Mouse (Mus musculus): ENCODE data around the gene Crybg1. TPM values are rescaled to one million over a fixed set of nuclear protein-coding genes. Genes with fewer than 3 reads are reported as not detected.

Gene Crybg1
- total and polyA plus RNA-seq, 3 experiments = 0.04 to 0.14 TPM; not detected in 1

GRCm38 (mm10) chr10:43953942-43954341 lies 194.7 kb downstream of the Crybg1 start (continued):
- TF ChIP-seq MEF2A (IDR thresholded peaks at IDR 0.05; ENCODE audit: extremely low read depth, insufficient replicate concordance, low read depth, low read length, poor library complexity, severe bottlenecking) = no peak

GRCm38 (mm10) chr10:43945435-43945834 lies 203.2 kb downstream of the Crybg1 start:
- Histone ChIP-seq H3K27ac (ENCODE audit: control insufficient read depth, low read depth, low read length) (no peak overlapping the region), H3K36me3 (ENCODE audit: control insufficient read depth in 1 of 2, insufficient read depth in 2 of 2, low read length in 2 of 2) (peaks cover 0 to 1% of the 10 kb centered on the region in 2 experiments; a peak in 1 of 4 replicates), H3K9me3 (replicated peaks; ENCODE audit: insufficient read depth, low read length) (no peaks in the 10 kb centered on the region), H3K27me3 (ENCODE audit: control insufficient read depth in 1 of 2, insufficient read depth in 2 of 2, low read length in 2 of 2) (no peaks in the 10 kb centered on the region), H3K79me2 (ENCODE audit: control insufficient read depth, insufficient read depth, low read length, poor library complexity) (no peaks in the 10 kb centered on the region), H3K4me1 (ENCODE audit: control insufficient read depth in 1 of 2, insufficient read depth in 2 of 2, low read length in 2 of 2) (no peaks in the 10 kb centered on the region), H3K9ac (ENCODE audit: control insufficient read depth, low read depth, low read length, poor library complexity, severe bottlenecking) (no peak overlapping the region), H3K4me3 (ENCODE audit: control insufficient read depth in 1 of 2, insufficient read depth in 1 of 2, low read depth in 2 of 2, low read length in 2 of 2) (no peak overlapping the region)
- no peak for TF ChIP-seq MAZ (IDR thresholded peaks at IDR 0.05; ENCODE audit: low read depth, low read length)
- no peak for DNase-seq (ENCODE audit: low read depth, low spot score)

GRCm38 (mm10) chr10:43943736-43944135 lies 204.9 kb downstream of the Crybg1 start:
- H3K36me3 ChIP-seq (ENCODE audit: control insufficient read depth in 1 of 2, insufficient read depth in 2 of 2, low read length in 2 of 2) = peaks cover 0 to 1% of the 10 kb centered on the region in 2 experiments; a peak in 1 of 4 replicates
- H3K4me1 ChIP-seq (ENCODE audit: control insufficient read depth in 1 of 2, insufficient read depth in 2 of 2, low read length in 2 of 2) = no peaks in the 10 kb centered on the region

GRCm38 (mm10) chr10:43939136-43939662 lies 209.5 kb downstream of the Crybg1 start:
- H3K27me3 ChIP-seq (ENCODE audit: control insufficient read depth in 1 of 2, insufficient read depth in 2 of 2, low read length in 2 of 2) = no peaks in the 10 kb centered on the region
- no peak for DNase-seq (ENCODE audit: low read depth, low spot score)
- TF ChIP-seq HCFC1 (IDR thresholded peaks at IDR 0.05; ENCODE audit: low read depth, low read length) = no peak
- no peak for TF ChIP-seq KAT2A (conservative IDR thresholded peaks at IDR 0.05; ENCODE audit: low read depth, low read length)
- TF ChIP-seq JUND (IDR thresholded peaks at IDR 0.05; ENCODE audit: low read depth, low read length) = no peak
- TF ChIP-seq TCF12 (IDR thresholded peaks at IDR 0.05; ENCODE audit: low read depth, low read length) = no peak
- no peak for TF ChIP-seq ZKSCAN1 (IDR thresholded peaks at IDR 0.05; ENCODE audit: low read depth, low read length)
- no peaks in the 10 kb centered on the region for H3K9me3 ChIP-seq (replicated peaks; ENCODE audit: insufficient read depth, low read length)
- H3K9ac ChIP-seq (ENCODE audit: control insufficient read depth, low read depth, low read length, poor library complexity, severe bottlenecking) = no peak overlapping the region
- H3K27ac ChIP-seq (ENCODE audit: control insufficient read depth, low read depth, low read length) = no peak overlapping the region
- H3K79me2 ChIP-seq (ENCODE audit: control insufficient read depth, insufficient read depth, low read length, poor library complexity) = no peaks in the 10 kb centered on the region
- no peaks in the 10 kb centered on the region for H3K4me1 ChIP-seq (ENCODE audit: control insufficient read depth in 1 of 2, insufficient read depth in 2 of 2, low read length in 2 of 2)
- H3K4me3 ChIP-seq (ENCODE audit: control insufficient read depth in 1 of 2, insufficient read depth in 1 of 2, low read depth in 2 of 2, low read length in 2 of 2) = no peak overlapping the region
- H3K36me3 ChIP-seq (ENCODE audit: control insufficient read depth in 1 of 2, insufficient read depth in 2 of 2, low read length in 2 of 2) = peaks cover 0 to 2% of the 10 kb centered on the region in 2 experiments; a peak in 2 of 4 replicates

More at GRCm38 (mm10) chr10:43943736-43944135, 204.9 kb downstream of the Crybg1 start:
- Histone ChIP-seq H3K9ac (ENCODE audit: control insufficient read depth, low read depth, low read length, poor library complexity, severe bottlenecking) (no peak overlapping the region), H3K79me2 (ENCODE audit: control insufficient read depth, insufficient read depth, low read length, poor library complexity) (no peaks in the 10 kb centered on the region), H3K9me3 (replicated peaks; ENCODE audit: insufficient read depth, low read length) (no peaks in the 10 kb centered on the region), H3K27me3 (ENCODE audit: control insufficient read depth in 1 of 2, insufficient read depth in 2 of 2, low read length in 2 of 2) (no peaks in the 10 kb centered on the region), H3K27ac (ENCODE audit: control insufficient read depth, low read depth, low read length) (no peak overlapping the region), H3K4me3 (ENCODE audit: control insufficient read depth in 1 of 2, insufficient read depth in 1 of 2, low read depth in 2 of 2, low read length in 2 of 2) (no peak overlapping the region)
- TF ChIP-seq MAX (IDR thresholded peaks at IDR 0.05; ENCODE audit: low read length) (no peak), NRF1 (IDR thresholded peaks at IDR 0.05; ENCODE audit: insufficient read depth, low read depth, low read length, poor library complexity, severe bottlenecking) (no peak), SIN3A (IDR thresholded peaks at IDR 0.05; ENCODE audit: low read length) (no peak), TBP (IDR thresholded peaks at IDR 0.05; ENCODE audit: low read depth, low read length) (no peak), RCOR1 (IDR thresholded peaks at IDR 0.05; ENCODE audit: low read depth, low read length) (no peak), ZKSCAN1 (IDR thresholded peaks at IDR 0.05; ENCODE audit: low read depth, low read length) (no peak), TAL1 (IDR thresholded peaks at IDR 0.05; ENCODE audit: low read length) (no peak)
- DNase-seq (ENCODE audit: low read depth, low spot score) = no peak
